ENCODE assay signal across 7 mouse cellular contexts in genomic region chrX:134550903-134551302, GRCm38 (mm10). TPM values are rescaled to one million over a fixed set of nuclear protein-coding genes. Genes with fewer than 3 reads are reported as not detected.
DNase-seq lines count a peak whose midpoint lies in the region; ATAC-seq and TF ChIP-seq lines count a peak whose summit lies in the region.

No protein-coding gene starts in this region.

- H3K36me3 ChIP-seq in kidney, adult 2 months (ENCODE audit: control insufficient read depth, insufficient read depth, low read length), result no peaks in the 10 kb centered on the region
- H3K36me3 ChIP-seq in kidney, embryonic 15.5 days, result no peaks in the 10 kb centered on the region
- no peaks in the 10 kb centered on the region for H3K36me3 ChIP-seq in neural tube, embryonic 11.5 days (ENCODE audit: control insufficient read depth, insufficient read depth, low read length)

- no peak overlapping the region for H3K4me3 ChIP-seq in kidney, adult 2 months (ENCODE audit: insufficient read depth, low read depth, low read length)
- H3K4me3 ChIP-seq in kidney, embryonic 15.5 days (replicated peaks), result no peak overlapping the region
- H3K4me3 ChIP-seq in neural tube, embryonic 11.5 days (ENCODE audit: low read depth, low read length), result no peak overlapping the region

- TF ChIP-seq CTCF in kidney, adult 2 months (conservative IDR thresholded peaks at IDR 0.05; ENCODE audit: insufficient read depth, insufficient read length, low read depth, low read length), result no peak

- no peak overlapping the region for H3K4me2 ChIP-seq in kidney, embryonic 15.5 days
- H3K4me2 ChIP-seq in neural tube, embryonic 11.5 days (ENCODE audit: low read depth), result no peak overlapping the region

- peak; percentile 44 for DNase-seq in kidney, adult 2 months
- DNase-seq in 416B (ENCODE audit: low read depth), result peak; percentile 67
- DNase-seq in CD8-positive naive resting alpha-beta T cell, adult 2 months (ENCODE audit: low read depth in 2 of 2, low spot score in 2 of 2), result peak; percentile 7 to 32
- peak; percentile 58 to 63 for DNase-seq in cerebellum, postnatal 14 days
- peak; percentile 6 for DNase-seq in kidney, postnatal 10 days
- peak; percentile 11 for DNase-seq in neural tube, embryonic 11.5 days (ENCODE audit: low spot score)

- no peak overlapping the region for H3K9ac ChIP-seq in kidney, embryonic 15.5 days
- H3K9ac ChIP-seq in neural tube, embryonic 11.5 days (ENCODE audit: low read length), result no peak overlapping the region

- TF ChIP-seq POLR2A in kidney, adult 2 months (IDR thresholded peaks at IDR 0.05; ENCODE audit: low read depth, low read length), result no peak

- 8% methylated on average over 5 of the region's 5 CpGs for WGBS in kidney, adult 2 months
- WGBS in kidney, embryonic 15.5 days, result 23% methylated on average over 5 of the region's 5 CpGs
- WGBS in neural tube, embryonic 11.5 days, result 16% methylated on average over 5 of the region's 5 CpGs

- H3K27me3 ChIP-seq in kidney, adult 2 months (replicated peaks; ENCODE audit: control insufficient read depth, insufficient read depth, low read length), result no peaks in the 10 kb centered on the region
- no peaks in the 10 kb centered on the region; the same call in 1 of the 2 replicates for H3K27me3 ChIP-seq in kidney, embryonic 15.5 days
- H3K27me3 ChIP-seq in neural tube, embryonic 11.5 days (ENCODE audit: control insufficient read depth, insufficient read depth, low read length), result no peaks in the 10 kb centered on the region

- H3K27ac ChIP-seq in kidney, adult 2 months (ENCODE audit: insufficient read depth, low read depth, low read length), result no peak overlapping the region
- no peak overlapping the region for H3K27ac ChIP-seq in kidney, embryonic 15.5 days
- H3K27ac ChIP-seq in neural tube, embryonic 11.5 days (ENCODE audit: low read depth, low read length), result no peak overlapping the region

- ATAC-seq in kidney, embryonic 15.5 days (replicated peaks; ENCODE audit: low FRiP score), result no peak
- no peak for ATAC-seq in neural tube, embryonic 11.5 days (ENCODE audit: insufficient read depth, low FRiP score, low TSS enrichment)

- H3K9me3 ChIP-seq in kidney, embryonic 15.5 days (replicated peaks), result no peaks in the 10 kb centered on the region
- H3K9me3 ChIP-seq in neural tube, embryonic 11.5 days (ENCODE audit: control insufficient read depth, low read length), result no peaks in the 10 kb centered on the region

- no peaks in the 10 kb centered on the region for H3K4me1 ChIP-seq in kidney, adult 2 months (ENCODE audit: control insufficient read depth, insufficient read depth, low read length)
- H3K4me1 ChIP-seq in kidney, embryonic 15.5 days, result no peaks in the 10 kb centered on the region
- H3K4me1 ChIP-seq in neural tube, embryonic 11.5 days (ENCODE audit: control insufficient read depth, insufficient read depth, low read length), result no peaks in the 10 kb centered on the region

RNA-seq across cellular contexts. Expression of gene Timm8a1, which starts 9.2 kb away (rescaled TPM):
- 2.5 and 4.9 TPM in 2 replicates for polyA plus RNA-seq in kidney, adult 2 months (2012; rRNA removed)
- polyA plus RNA-seq in kidney, embryonic 15.5 days (2015; fragmentation: Nextera tagmentation; extraction: Ambion mirVana), result 85.7 and 94.1 TPM in 2 replicates
- polyA plus RNA-seq in neural tube, embryonic 11.5 days (2014; fragmentation: Nextera tagmentation; extraction: Ambion mirVana), result 66.5 and 67.0 TPM in 2 replicates

RNA-seq across cellular contexts. Expression of gene Btk, which starts 32.5 kb away (rescaled TPM):
- polyA plus RNA-seq in kidney, adult 2 months (2012; rRNA removed), result 0.29 and 0.70 TPM in 2 replicates
- polyA plus RNA-seq in kidney, embryonic 15.5 days (2015; fragmentation: Nextera tagmentation; extraction: Ambion mirVana), result 1.1 TPM in 2 replicates
- polyA plus RNA-seq in neural tube, embryonic 11.5 days (2014; fragmentation: Nextera tagmentation; extraction: Ambion mirVana), result 0.88 and 1.9 TPM in 2 replicates

RNA-seq across cellular contexts. Expression of gene Rpl36a, which starts 34.6 kb away (rescaled TPM):
- 142 and 219 TPM in 2 replicates for polyA plus RNA-seq in kidney, adult 2 months (2012; rRNA removed)
- 426 and 524 TPM in 2 replicates for polyA plus RNA-seq in kidney, embryonic 15.5 days (2015; fragmentation: Nextera tagmentation; extraction: Ambion mirVana)
- polyA plus RNA-seq in neural tube, embryonic 11.5 days (2014; fragmentation: Nextera tagmentation; extraction: Ambion mirVana), result 300 and 324 TPM in 2 replicates

RNA-seq across cellular contexts. Expression of gene Gla, which starts 50.0 kb away (rescaled TPM):
- polyA plus RNA-seq in kidney, adult 2 months (2012; rRNA removed), result 2.0 and 2.7 TPM in 2 replicates
- polyA plus RNA-seq in kidney, embryonic 15.5 days (2015; fragmentation: Nextera tagmentation; extraction: Ambion mirVana), result 5.7 TPM in 2 replicates
- polyA plus RNA-seq in neural tube, embryonic 11.5 days (2014; fragmentation: Nextera tagmentation; extraction: Ambion mirVana), result 2.6 and 3.5 TPM in 2 replicates

RNA-seq across cellular contexts. Expression of gene Hnrnph2, which starts 50.1 kb away (rescaled TPM):
- 11.8 and 20.5 TPM in 2 replicates for polyA plus RNA-seq in kidney, adult 2 months (2012; rRNA removed)
- 159 and 167 TPM in 2 replicates for polyA plus RNA-seq in kidney, embryonic 15.5 days (2015; fragmentation: Nextera tagmentation; extraction: Ambion mirVana)
- 163 and 179 TPM in 2 replicates for polyA plus RNA-seq in neural tube, embryonic 11.5 days (2014; fragmentation: Nextera tagmentation; extraction: Ambion mirVana)

Comparison
In these comparisons a context has a peak if more than half of its experiments do, and no peak if none do; other contexts are left out.
1. RNA of gene Timm8a1, which starts 9.2 kb away (polyA plus RNA-seq): 85.7 to 94.1 TPM in kidney, embryonic 15.5 days and 66.5 to 67.0 TPM in neural tube, embryonic 11.5 days; 2.5 to 4.9 TPM in kidney, adult 2 months; every median in the first group is over 10 times any median in the second.
2. DNase-seq: peak in every context shown above with its lines; median percentile 67 in 416B; 60 in cerebellum, postnatal 14 days; 44 in kidney, adult 2 months; 20 in CD8-positive naive resting alpha-beta T cell, adult 2 months; 11 in neural tube, embryonic 11.5 days; 6 in kidney, postnatal 10 days.